Mouse (Mus musculus): ENCODE measurements around the gene Ppp1r13b. TPM values are rescaled to one million over a fixed set of nuclear protein-coding genes. Genes with fewer than 3 reads are reported as not detected.

The Ppp1r13b gene
- polyA plus RNA-seq, 1 experiment from 2014 or later, result 11.1 TPM

- ATAC-seq (replicated peaks; ENCODE audit: insufficient number of reproducible peaks, insufficient read depth, low FRiP score, low read depth), result no peak
- no peak overlapping the region for H3K4me3 ChIP-seq
- no peak overlapping the region for H3K4me2 ChIP-seq
- H3K9ac ChIP-seq, result no peak overlapping the region
- WGBS, result 86% methylated on average over 10 of the region's 10 CpGs
- peaks cover 6% of the 10 kb centered on the region for H3K4me1 ChIP-seq (replicated peaks)
- no peak overlapping the region for H3K27ac ChIP-seq
- H3K9me3 ChIP-seq (replicated peaks), result no peaks in the 10 kb centered on the region
- no peaks in the 10 kb centered on the region for H3K27me3 ChIP-seq
- H3K36me3 ChIP-seq, result 0 out of 2 replicates have a peak, but pooled peaks cover 8% of the 10 kb centered on the region
Observed at GRCm38 (mm10) chr12:111846815-111847214, 61.1 kb downstream of the Ppp1r13b start.

- no peak overlapping the region for H3K9ac ChIP-seq
- no peaks in the 10 kb centered on the region for H3K9me3 ChIP-seq (replicated peaks)
- no peak overlapping the region for H3K4me2 ChIP-seq
- no peaks in the 10 kb centered on the region for H3K27me3 ChIP-seq
- H3K36me3 ChIP-seq, result 0 out of 2 replicates have a peak, but pooled peaks cover 9% of the 10 kb centered on the region
- no peak for ATAC-seq (replicated peaks; ENCODE audit: insufficient number of reproducible peaks, insufficient read depth, low FRiP score, low read depth)
- H3K27ac ChIP-seq, result no peak overlapping the region
- H3K4me3 ChIP-seq, result no peak overlapping the region
- peaks cover 6% of the 10 kb centered on the region for H3K4me1 ChIP-seq (replicated peaks)
- 86% methylated on average over 4 of the region's 4 CpGs for WGBS
Observed at GRCm38 (mm10) chr12:111845953-111846352, 62.0 kb downstream of the Ppp1r13b start.

GRCm38 (mm10) chr12:111843470-111843869 lies 64.4 kb downstream of the Ppp1r13b start:
- no peak for ATAC-seq (replicated peaks; ENCODE audit: insufficient number of reproducible peaks, insufficient read depth, low FRiP score, low read depth)
- no peak overlapping the region for H3K9ac ChIP-seq
- WGBS, result 53% methylated on average over 2 of the region's 2 CpGs
- H3K4me3 ChIP-seq, result no peak overlapping the region
- H3K27me3 ChIP-seq, result no peaks in the 10 kb centered on the region
- peaks cover 4% of the 10 kb centered on the region for H3K4me1 ChIP-seq (replicated peaks)
- H3K9me3 ChIP-seq (replicated peaks), result no peaks in the 10 kb centered on the region
- no peak overlapping the region for H3K4me2 ChIP-seq
- peaks cover 18% of the 10 kb centered on the region; the same call in 1 of the 2 replicates for H3K36me3 ChIP-seq
- H3K27ac ChIP-seq, result no peak overlapping the region

- H3K4me3 ChIP-seq, result no peak overlapping the region
- WGBS, result 82% methylated on average over 15 of the region's 15 CpGs
- no peaks in the 10 kb centered on the region for H3K27me3 ChIP-seq
- no peak overlapping the region for H3K4me2 ChIP-seq
- H3K27ac ChIP-seq, result no peak overlapping the region
- H3K36me3 ChIP-seq, result peaks cover 25% of the 10 kb centered on the region; the same call in 1 of the 2 replicates
- no peak overlapping the region for H3K9ac ChIP-seq
- H3K4me1 ChIP-seq (replicated peaks), result no peaks in the 10 kb centered on the region
- H3K9me3 ChIP-seq (replicated peaks), result no peaks in the 10 kb centered on the region
- ATAC-seq (replicated peaks; ENCODE audit: insufficient number of reproducible peaks, insufficient read depth, low FRiP score, low read depth), result no peak
Observed at GRCm38 (mm10) chr12:111842565-111843433, 65.1 kb downstream of the Ppp1r13b start.

GRCm38 (mm10) chr12:111833457-111833856 lies 74.5 kb downstream of the Ppp1r13b start:
- no peaks in the 10 kb centered on the region for H3K27me3 ChIP-seq
- H3K9me3 ChIP-seq (replicated peaks), result no peaks in the 10 kb centered on the region
- no peaks in the 10 kb centered on the region for H3K4me1 ChIP-seq (replicated peaks)
- no peak overlapping the region for H3K27ac ChIP-seq
- H3K4me2 ChIP-seq, result no peak overlapping the region
- peaks cover 90% of the 10 kb centered on the region for H3K36me3 ChIP-seq
- no peak overlapping the region for H3K9ac ChIP-seq
- ATAC-seq (replicated peaks; ENCODE audit: insufficient number of reproducible peaks, insufficient read depth, low FRiP score, low read depth), result no peak
- WGBS, result 84% methylated on average over 10 of the region's 10 CpGs
- no peak overlapping the region for H3K4me3 ChIP-seq

GRCm38 (mm10) chr12:111832643-111833042 lies 75.3 kb downstream of the Ppp1r13b start:
- H3K4me2 ChIP-seq, result no peak overlapping the region
- peaks cover 92% of the 10 kb centered on the region for H3K36me3 ChIP-seq
- no peak overlapping the region for H3K27ac ChIP-seq
- H3K27me3 ChIP-seq, result no peaks in the 10 kb centered on the region
- 69% methylated on average over 5 of the region's 5 CpGs for WGBS
- H3K9ac ChIP-seq, result no peak overlapping the region
- no peaks in the 10 kb centered on the region for H3K4me1 ChIP-seq (replicated peaks)
- no peak overlapping the region for H3K4me3 ChIP-seq
- no peaks in the 10 kb centered on the region for H3K9me3 ChIP-seq (replicated peaks)
- no peak for ATAC-seq (replicated peaks; ENCODE audit: insufficient number of reproducible peaks, insufficient read depth, low FRiP score, low read depth)

GRCm38 (mm10) chr12:111830375-111830774 lies 77.5 kb downstream of the Ppp1r13b start:
- Histone ChIP-seq H3K36me3 (peaks cover 93% of the 10 kb centered on the region), H3K4me2 (no peak overlapping the region), H3K27me3 (no peaks in the 10 kb centered on the region), H3K27ac (no peak overlapping the region), H3K9me3 (replicated peaks) (no peaks in the 10 kb centered on the region), H3K4me3 (no peak overlapping the region), H3K9ac (no peak overlapping the region), H3K4me1 (replicated peaks) (no peaks in the 10 kb centered on the region)
- ATAC-seq (replicated peaks; ENCODE audit: insufficient number of reproducible peaks, insufficient read depth, low FRiP score, low read depth), result no peak
- WGBS, result 80% methylated on average over 10 of the region's 10 CpGs

- no peaks in the 10 kb centered on the region for H3K4me1 ChIP-seq (replicated peaks)
- peaks cover 93% of the 10 kb centered on the region for H3K36me3 ChIP-seq
- H3K9ac ChIP-seq, result no peak overlapping the region
- H3K27ac ChIP-seq, result no peak overlapping the region
- H3K27me3 ChIP-seq, result no peaks in the 10 kb centered on the region
- H3K4me3 ChIP-seq, result no peak overlapping the region
- H3K9me3 ChIP-seq (replicated peaks), result no peaks in the 10 kb centered on the region
- WGBS, result 90% methylated on average over 9 of the region's 9 CpGs
- H3K4me2 ChIP-seq, result no peak overlapping the region
- ATAC-seq (replicated peaks; ENCODE audit: insufficient number of reproducible peaks, insufficient read depth, low FRiP score, low read depth), result no peak
Observed at GRCm38 (mm10) chr12:111829954-111830353, 78.0 kb downstream of the Ppp1r13b start.

GRCm38 (mm10) chr12:111829447-111829846 lies 78.5 kb downstream of the Ppp1r13b start:
- H3K9ac ChIP-seq, result no peak overlapping the region
- H3K4me2 ChIP-seq, result no peak overlapping the region
- no peak overlapping the region for H3K4me3 ChIP-seq
- no peak overlapping the region for H3K27ac ChIP-seq
- H3K27me3 ChIP-seq, result no peaks in the 10 kb centered on the region
- H3K9me3 ChIP-seq (replicated peaks), result no peaks in the 10 kb centered on the region
- no peaks in the 10 kb centered on the region for H3K4me1 ChIP-seq (replicated peaks)
- 88% methylated on average over 5 of the region's 5 CpGs for WGBS
- ATAC-seq (replicated peaks; ENCODE audit: insufficient number of reproducible peaks, insufficient read depth, low FRiP score, low read depth), result no peak
- H3K36me3 ChIP-seq, result peaks cover 94% of the 10 kb centered on the region

GRCm38 (mm10) chr12:111827556-111827955 lies 80.4 kb downstream of the Ppp1r13b start:
- H3K4me2 ChIP-seq, result no peak overlapping the region
- 91% methylated on average over 12 of the region's 12 CpGs for WGBS

GRCm38 (mm10) chr12:111821931-111822330 lies 86.0 kb downstream of the Ppp1r13b start:
- Histone ChIP-seq H3K4me3 (no peak overlapping the region), H3K4me2 (no peak overlapping the region), H3K9ac (no peak overlapping the region), H3K9me3 (replicated peaks) (no peaks in the 10 kb centered on the region), H3K27ac (no peak overlapping the region), H3K4me1 (replicated peaks) (peaks cover 21% of the 10 kb centered on the region), H3K27me3 (no peaks in the 10 kb centered on the region), H3K36me3 (peaks cover 43% of the 10 kb centered on the region)
- WGBS, result 67% methylated on average over 4 of the region's 4 CpGs
- no peak for ATAC-seq (replicated peaks; ENCODE audit: insufficient number of reproducible peaks, insufficient read depth, low FRiP score, low read depth)

More at GRCm38 (mm10) chr12:111827556-111827955, 80.4 kb downstream of the Ppp1r13b start:
- H3K27me3 ChIP-seq, result no peaks in the 10 kb centered on the region
- H3K27ac ChIP-seq, result no peak overlapping the region
- H3K4me1 ChIP-seq (replicated peaks), result no peaks in the 10 kb centered on the region
- no peaks in the 10 kb centered on the region for H3K9me3 ChIP-seq (replicated peaks)
- no peak overlapping the region for H3K9ac ChIP-seq
- ATAC-seq (replicated peaks; ENCODE audit: insufficient number of reproducible peaks, insufficient read depth, low FRiP score, low read depth), result no peak
- no peak overlapping the region for H3K4me3 ChIP-seq
- peaks cover 94% of the 10 kb centered on the region for H3K36me3 ChIP-seq

- H3K4me3 ChIP-seq, result no peak overlapping the region
- peaks cover 31% of the 10 kb centered on the region for H3K36me3 ChIP-seq
- H3K9me3 ChIP-seq (replicated peaks), result no peaks in the 10 kb centered on the region
- no peak overlapping the region for H3K27ac ChIP-seq
- no peak overlapping the region for H3K4me2 ChIP-seq
- no peaks in the 10 kb centered on the region for H3K27me3 ChIP-seq
- no peak overlapping the region for H3K9ac ChIP-seq
- ATAC-seq (replicated peaks; ENCODE audit: insufficient number of reproducible peaks, insufficient read depth, low FRiP score, low read depth), result no peak
- H3K4me1 ChIP-seq (replicated peaks), result peaks cover 33% of the 10 kb centered on the region
- 86% methylated on average over 7 of the region's 7 CpGs for WGBS
Observed at GRCm38 (mm10) chr12:111820708-111821107, 87.2 kb downstream of the Ppp1r13b start.
